Mouse (Mus musculus) Patski (cell line): Measurements from ENCODE around the gene Tnfaip2. TPM values are rescaled to one million over a fixed set of nuclear protein-coding genes. Genes with fewer than 3 reads are reported as not detected.

Experiments used
- ATAC-seq: fragments of 100-300 bp; one replicate; pipeline ENCODE4 v1.8.0; 2021
- CTCF ChIA-PET: fragments of 350-600 bp; sonication (Branson Sonifier 250); formaldehyde crosslinking; loops from one replicate; lab custom pipeline; 2022; ENCODE audit warnings: inconsistent platforms; lab: Charles Lee
- POLR2A ChIA-PET: fragments of 350-600 bp; sonication (Branson Sonifier 250); formaldehyde crosslinking; loops from one replicate; lab custom pipeline; 2022; ENCODE audit warnings: antibody characterized with exemption, inconsistent platforms; lab: Charles Lee
- DNase-seq: peaks from one replicate; pipeline ENCODE4 v3.0.0-alpha.2; 2011; ENCODE audit warnings: low read depth, low spot score
- H3K27me3 ChIP-seq: fragments of 371-371 bp; one replicate; pipeline ENCODE4 v1.5.1; 2021
- CTCF ChIP-seq: fragments of 100-300 bp; IDR thresholded peaks from one replicate; pipeline ENCODE4 v1.5.1; 2021
- in situ Hi-C: fragments of 300-500 bp; cut with MboI; formaldehyde crosslinking; loops from 3 replicates; pipeline ENCODE4 v1.11.1; 2018; ENCODE audit warnings: low pct_unique_long_range_greater_than_20kb, mixed read lengths
- polyA plus RNA-seq: library from polyadenylated mRNA; unstranded; gene quantifications from one replicate; pipeline ENCODE4 v1.2.3, GENCODE M21; 2021

The Tnfaip2 gene
- polyA plus RNA-seq, 1 experiment from 2014 or later = 57.5 TPM

- H3K27me3 ChIP-seq = no peaks in the 10 kb centered on the region
- TF ChIP-seq CTCF = no peak
- DNase-seq = no peak
- ATAC-seq = no peak
- CTCF ChIA-PET = interaction anchor here (1.3 to 1.9 kb wide), 3 partner anchors 15 to 20 kb away, joined by 4 to 5 read pairs (median 4); no protein-coding TSS in a partner anchor
- in situ Hi-C loops = no loop called here
- POLR2A ChIA-PET = interaction anchor here (0.7 to 2.1 kb wide), 3 partner anchors 13 to 16 kb away, joined by 3 to 7 read pairs (median 5); no protein-coding TSS in a partner anchor
These were observed 972 bp downstream of the Tnfaip2 start for GRCm38 (mm10) chr12:111443011-111443870.

- TF ChIP-seq CTCF = no peak
- in situ Hi-C loops = no loop called here
- DNase-seq (no peak), ATAC-seq (no peak)
- ChIA-PET CTCF (interaction anchor here (1.3 to 1.9 kb wide), 3 partner anchors 14 to 19 kb away, joined by 4 to 5 read pairs (median 4); no protein-coding TSS in a partner anchor), POLR2A (interaction anchor here (0.7 to 2.1 kb wide), 3 partner anchors 12 to 17 kb away, joined by 3 to 7 read pairs (median 5); no protein-coding TSS in a partner anchor)
- no peaks in the 10 kb centered on the region for H3K27me3 ChIP-seq
These were observed 1.9 kb downstream of the Tnfaip2 start for GRCm38 (mm10) chr12:111443921-111444831.

GRCm38 (mm10) chr12:111445161-111445889 is 3.1 kb downstream of the Tnfaip2 start:
- DNase-seq (no peak), ATAC-seq (no peak)
- ChIA-PET CTCF (interaction anchor here (1.0 to 1.9 kb wide), 2 partner anchors 8 to 20 kb away, joined by 3 to 5 read pairs; no protein-coding TSS in a partner anchor), POLR2A (interaction anchor here (2.1 to 5.5 kb wide), 2 partner anchors 13 to 16 kb away, joined by 7 to 35 read pairs; no protein-coding TSS in a partner anchor)
- no peak for TF ChIP-seq CTCF
- in situ Hi-C loops = no loop called here
- H3K27me3 ChIP-seq = no peaks in the 10 kb centered on the region

- ChIA-PET CTCF (interaction anchor here (1.0 to 2.0 kb wide), 2 partner anchors 8 to 13 kb away, joined by 3 to 6 read pairs; no protein-coding TSS in a partner anchor), POLR2A (interaction anchor here (5.5 kb wide), 1 partner anchor 17 kb away, joined by 35 read pairs; no protein-coding TSS in a partner anchor)
- DNase-seq = no peak
- in situ Hi-C loops = no loop called here
- TF ChIP-seq CTCF = no peak
- no peaks in the 10 kb centered on the region for H3K27me3 ChIP-seq
- no peak for ATAC-seq
These were observed 3.8 kb downstream of the Tnfaip2 start for GRCm38 (mm10) chr12:111445890-111446613.

- ChIA-PET POLR2A (interaction anchor here (5.5 kb wide), 1 partner anchor 17 kb away, joined by 35 read pairs; no protein-coding TSS in a partner anchor), CTCF (interaction anchor here (1.4 to 2.7 kb wide), 3 partner anchors 8 to 21 kb away, joined by 5 to 12 read pairs (median 6); no protein-coding TSS in a partner anchor)
- DNase-seq (no peak), ATAC-seq (no peak)
- TF ChIP-seq CTCF = no peak
- H3K27me3 ChIP-seq = no peaks in the 10 kb centered on the region
- in situ Hi-C loops = no loop called here
These were observed 4.5 kb downstream of the Tnfaip2 start for GRCm38 (mm10) chr12:111446745-111447144.

- no peak for TF ChIP-seq CTCF
- no peak for ATAC-seq
- ChIA-PET CTCF (interaction anchor here (1.1 to 2.7 kb wide), 6 partner anchors 9 to 22 kb away, joined by 3 to 12 read pairs (median 4); no protein-coding TSS in a partner anchor), POLR2A (interaction anchor here (5.5 kb wide), 1 partner anchor 18 kb away, joined by 35 read pairs; no protein-coding TSS in a partner anchor)
- DNase-seq = no peak
- in situ Hi-C loops = no loop called here
- H3K27me3 ChIP-seq = no peaks in the 10 kb centered on the region
These were observed 5.1 kb downstream of the Tnfaip2 start for GRCm38 (mm10) chr12:111447350-111447749.

- ChIA-PET POLR2A (interaction anchor here (0.9 to 5.5 kb wide), 2 partner anchors 16 to 19 kb away, joined by 3 to 35 read pairs; no protein-coding TSS in a partner anchor), CTCF (interaction anchor here (0.7 to 2.7 kb wide), 9 partner anchors 10 to 47 kb away, joined by 3 to 12 read pairs (median 3); no protein-coding TSS in a partner anchor)
- DNase-seq (no peak), ATAC-seq (no peak)
- in situ Hi-C loops = no loop called here
- TF ChIP-seq CTCF = no peak
- no peaks in the 10 kb centered on the region for H3K27me3 ChIP-seq
These were observed 5.9 kb downstream of the Tnfaip2 start for GRCm38 (mm10) chr12:111447898-111448760.
